In genomic region chr16:33428327-33428726, GRCm38 (mm10) we compare ENCODE assay signal across 18 mouse cellular contexts. TPM values are rescaled to one million over a fixed set of nuclear protein-coding genes. Genes with fewer than 3 reads are reported as not detected.
A peak's percentile ranks its signal among the peaks of the same experiment; 100 is the strongest.
DNase-seq lines count a peak whose midpoint lies in the region; ATAC-seq and TF ChIP-seq lines count a peak whose summit lies in the region.
"Had no signal": no experiment of that assay in that cellular context is flagged by ENCODE, and none has a peak within 500 bp of the region (broad histone marks: within the 10 kb centered on the region; RNA-seq: fewer than 3 reads in every experiment).

No protein-coding gene starts in this region.

- H3K4me3 ChIP-seq in neural tube, embryonic 15.5 days (replicated peaks): no peak overlapping the region
- no peak overlapping the region for H3K4me3 ChIP-seq in forebrain, embryonic 14.5 days (ENCODE audit: low read depth, low read length)
- H3K4me3 ChIP-seq in hindbrain, postnatal 0 days (ENCODE audit: low read length): no peak overlapping the region
- H3K4me3 ChIP-seq: embryonic facial prominence, embryonic 10.5 days; erythroblast, embryonic 14.5 days; heart, embryonic 15.5 days; limb, embryonic 12.5 days had no signal

- peak overlapping the region; percentile 25; the same call in 1 of the 2 replicates for H3K27ac ChIP-seq in neural tube, embryonic 15.5 days (replicated peaks)
- no peak overlapping the region; the same call in 1 of the 2 replicates for H3K27ac ChIP-seq in forebrain, embryonic 14.5 days (ENCODE audit: low read depth, low read length)
- no peak overlapping the region for H3K27ac ChIP-seq in hindbrain, postnatal 0 days
- H3K27ac ChIP-seq: embryonic facial prominence, embryonic 10.5 days; heart, embryonic 15.5 days; limb, embryonic 12.5 days; liver, embryonic 14.5 days had no signal

- WGBS in neural tube, embryonic 15.5 days: 48% methylated on average over 3 of the region's 3 CpGs
- 32% methylated on average over 3 of the region's 3 CpGs for WGBS in forebrain, embryonic 14.5 days
- 40% methylated on average over 3 of the region's 3 CpGs for WGBS in hindbrain, postnatal 0 days

- H3K4me1 ChIP-seq in neural tube, embryonic 15.5 days: peaks cover 6% of the 10 kb centered on the region; the same call in 1 of the 2 replicates
- no peaks in the 10 kb centered on the region for H3K4me1 ChIP-seq in forebrain, embryonic 14.5 days (ENCODE audit: control insufficient read depth, insufficient read depth, low read length)
- no peaks in the 10 kb centered on the region for H3K4me1 ChIP-seq in hindbrain, postnatal 0 days (ENCODE audit: insufficient read depth, low read length)
- H3K4me1 ChIP-seq: embryonic facial prominence, embryonic 10.5 days; limb, embryonic 12.5 days had no signal

- TF ChIP-seq CTCF in hindbrain, postnatal 0 days (IDR thresholded peaks at IDR 0.05; ENCODE audit: low read depth): no peak

- no peaks in the 10 kb centered on the region for H3K9me3 ChIP-seq in neural tube, embryonic 15.5 days (replicated peaks)
- no peaks in the 10 kb centered on the region for H3K9me3 ChIP-seq in forebrain, embryonic 14.5 days (replicated peaks; ENCODE audit: control insufficient read depth, low read length)
- H3K9me3 ChIP-seq in hindbrain, postnatal 0 days (ENCODE audit: low read length): no peaks in the 10 kb centered on the region
- H3K9me3 ChIP-seq: embryonic facial prominence, embryonic 10.5 days; heart, embryonic 15.5 days; limb, embryonic 12.5 days had no signal

- peaks cover 16% of the 10 kb centered on the region; the same call in 1 of the 2 replicates for H3K36me3 ChIP-seq in neural tube, embryonic 15.5 days
- peaks cover 23% of the 10 kb centered on the region; the same call in 1 of the 2 replicates for H3K36me3 ChIP-seq in forebrain, embryonic 14.5 days (ENCODE audit: control insufficient read depth, insufficient read depth, low read length)
- peaks cover 3% of the 10 kb centered on the region; the same call in 1 of the 2 replicates for H3K36me3 ChIP-seq in hindbrain, postnatal 0 days (ENCODE audit: insufficient read depth, low read length)

- H3K9ac ChIP-seq in neural tube, embryonic 15.5 days (replicated peaks): no peak overlapping the region
- no peak overlapping the region for H3K9ac ChIP-seq in forebrain, embryonic 14.5 days (ENCODE audit: low read length)
- H3K9ac ChIP-seq in hindbrain, postnatal 0 days (replicated peaks; ENCODE audit: low read length): no peak overlapping the region
- H3K9ac ChIP-seq: heart, embryonic 15.5 days; limb, embryonic 12.5 days; liver, embryonic 14.5 days had no signal

- no peak overlapping the region for H3K4me2 ChIP-seq in neural tube, embryonic 15.5 days
- H3K4me2 ChIP-seq in forebrain, embryonic 14.5 days (ENCODE audit: low read length): no peak overlapping the region
- no peak overlapping the region for H3K4me2 ChIP-seq in hindbrain, postnatal 0 days (ENCODE audit: low read depth, low read length)
- H3K4me2 ChIP-seq: heart, embryonic 15.5 days; limb, embryonic 12.5 days had no signal

- H3K27me3 ChIP-seq in neural tube, embryonic 15.5 days (replicated peaks): no peaks in the 10 kb centered on the region
- no peaks in the 10 kb centered on the region for H3K27me3 ChIP-seq in forebrain, embryonic 14.5 days (replicated peaks; ENCODE audit: control insufficient read depth, insufficient read depth, low read length)
- no peaks in the 10 kb centered on the region for H3K27me3 ChIP-seq in hindbrain, postnatal 0 days (ENCODE audit: insufficient read depth, low read length)
- H3K27me3 ChIP-seq: heart, embryonic 15.5 days; limb, embryonic 12.5 days had no signal

- no peak for DNase-seq in neural tube, embryonic 10.5 days (ENCODE audit: extremely low spot score, low spot score)
- DNase-seq in forebrain, embryonic 14.5 days (ENCODE audit: low spot score): peak; percentile 29
- DNase-seq in hindbrain, postnatal 0 days (ENCODE audit: low spot score): peak; percentile 10
- DNase-seq in gastrocnemius, postnatal 4 days (ENCODE audit: low spot score in 2 of 2): no peak
- DNase-seq in lung, adult 18-20 months: no peak
- no peak for DNase-seq in layer of hippocampus, postnatal 25 days (ENCODE audit: extremely low spot score in 1 of 2, low spot score in 1 of 2)
- DNase-seq: adrenal gland, postnatal 14 days; cerebellum, postnatal 10 days; kidney, adult 8-10 months; kidney, postnatal 36 days; lung, postnatal 10 days; right cerebral cortex, adult 18-20 months had no signal

- no peak for ATAC-seq in neural tube, embryonic 15.5 days (ENCODE audit: low FRiP score)
- ATAC-seq in forebrain, embryonic 14.5 days: no peak
- no peak for ATAC-seq in hindbrain, postnatal 0 days

RNA-seq across cellular contexts. Expression of gene Zfp148, which starts 47.7 kb away (rescaled TPM):
- 43.3 and 50.0 TPM in 2 replicates for polyA plus RNA-seq in neural tube, embryonic 15.5 days (2015; fragmentation: Nextera tagmentation; extraction: Ambion mirVana)
- polyA plus RNA-seq in forebrain, embryonic 14.5 days (2014; fragmentation: Nextera tagmentation; extraction: Ambion mirVana): 58.1 and 67.3 TPM in 2 replicates
- total RNA-seq in hindbrain, postnatal 0 days (2014; rRNA removed): 31.4 and 33.6 TPM in 2 replicates
- 42.1 and 44.4 TPM in 2 replicates for polyA plus RNA-seq in hindbrain, postnatal 0 days (2015; fragmentation: Nextera tagmentation; extraction: Ambion mirVana)
- 10 to 100 TPM; 48.7 to 51.5 TPM for total RNA-seq in gastrocnemius, postnatal 4 days (2021)
- 100 to 1,000 TPM; 132 to 139 TPM for total RNA-seq in layer of hippocampus, postnatal 25 days (2021)

Comparison
In these comparisons a context has a peak if more than half of its experiments do, and no peak if none do; other contexts are left out.
1. DNase-seq: peak in forebrain, embryonic 14.5 days (single experiment) and hindbrain, postnatal 0 days (single experiment); none in neural tube, embryonic 10.5 days (single experiment), gastrocnemius, postnatal 4 days (0 of 2), lung, adult 18-20 months (0 of 2) and layer of hippocampus, postnatal 25 days (0 of 2).